Mouse (Mus musculus): ENCODE results near the gene Pramef6. TPM values are rescaled to one million over a fixed set of nuclear protein-coding genes. Genes with fewer than 3 reads are reported as not detected.

Pramef6 gene
- not detected for polyA plus RNA-seq (2014; fragmentation: Illumina TruSeq; extraction: RNeasy Lipid Tissue Mini Kit (QIAGEN cat#74804); ENCODE audit: low read depth, low replicate concordance)

DNA sequence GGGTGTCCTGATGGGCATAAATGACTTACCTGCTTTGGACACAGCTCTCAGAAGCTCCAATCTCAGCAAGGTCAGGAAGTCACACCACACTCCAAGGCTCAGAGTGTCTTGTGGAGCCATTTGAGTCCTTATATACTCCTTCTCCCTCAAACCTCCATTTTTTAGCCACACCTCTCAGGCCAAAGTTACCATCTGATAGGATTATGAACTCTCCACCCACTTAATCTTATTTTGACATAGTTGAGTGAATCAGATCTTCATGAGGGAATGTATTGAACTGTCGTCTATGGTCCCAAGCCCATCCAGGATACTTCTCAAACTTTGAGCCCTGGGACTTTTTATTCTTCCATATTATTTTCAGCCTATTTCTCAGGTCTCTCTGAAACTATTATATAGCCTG is at the start of gene Pramef6:
Pramef6 (minus strand) TSS at position 101 of the 400 bp plus-strand sequence.

DNA sequence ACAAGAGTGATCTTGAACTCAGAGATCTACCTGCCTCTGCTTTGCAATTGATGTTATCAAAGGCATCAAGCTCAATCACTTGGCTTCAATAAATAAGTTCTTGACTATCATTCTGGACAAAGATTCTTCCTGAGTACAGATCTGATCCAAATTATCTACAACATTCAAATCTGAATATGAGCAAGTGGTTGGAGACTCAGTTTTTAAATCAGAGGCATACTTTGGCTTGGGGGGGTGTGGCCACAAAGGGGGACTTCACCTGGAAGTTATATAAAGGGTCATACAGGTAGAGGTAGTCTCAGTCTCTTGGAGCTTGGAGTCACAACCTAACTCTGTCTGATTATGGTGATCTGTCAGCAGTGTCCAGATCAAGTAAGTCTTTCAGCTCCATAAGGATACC is 54.0 kb downstream of the Pramef6 start, which contains the start of gene Gm13103:
Gm13103 (plus strand) TSS at position 301 of the 400 bp plus-strand sequence.

Other genes starting within 250 kb of the Pramef6 start
- gene Gm13088, start 243.1 kb downstream of the Pramef6 start, polyA plus RNA-seq (2014; fragmentation: Illumina TruSeq; extraction: RNeasy Lipid Tissue Mini Kit (QIAGEN cat#74804); ENCODE audit: low read depth, low replicate concordance): not detected
- not detected for gene Gm13089, start 197.7 kb downstream of the Pramef6 start, polyA plus RNA-seq (2014; fragmentation: Illumina TruSeq; extraction: RNeasy Lipid Tissue Mini Kit (QIAGEN cat#74804); ENCODE audit: low read depth, low replicate concordance)
- not detected for gene Gm13078, start 180.9 kb downstream of the Pramef6 start, polyA plus RNA-seq (2014; fragmentation: Illumina TruSeq; extraction: RNeasy Lipid Tissue Mini Kit (QIAGEN cat#74804); ENCODE audit: low read depth, low replicate concordance)
- gene Gm13023, start 111.0 kb downstream of the Pramef6 start, polyA plus RNA-seq (2014; fragmentation: Illumina TruSeq; extraction: RNeasy Lipid Tissue Mini Kit (QIAGEN cat#74804); ENCODE audit: low read depth, low replicate concordance): not detected
- gene Gm13084, start 84.3 kb downstream of the Pramef6 start, polyA plus RNA-seq (2014; fragmentation: Illumina TruSeq; extraction: RNeasy Lipid Tissue Mini Kit (QIAGEN cat#74804); ENCODE audit: low read depth, low replicate concordance): not detected
- not detected for gene Gm13103, start 53.9 kb downstream of the Pramef6 start, polyA plus RNA-seq (2014; fragmentation: Illumina TruSeq; extraction: RNeasy Lipid Tissue Mini Kit (QIAGEN cat#74804); ENCODE audit: low read depth, low replicate concordance)
- gene Pramef25, start 50.6 kb upstream of the Pramef6 start, polyA plus RNA-seq (2014; fragmentation: Illumina TruSeq; extraction: RNeasy Lipid Tissue Mini Kit (QIAGEN cat#74804); ENCODE audit: low read depth, low replicate concordance): not detected
- not detected for gene Gm13101, start 66.6 kb upstream of the Pramef6 start, polyA plus RNA-seq (2014; fragmentation: Illumina TruSeq; extraction: RNeasy Lipid Tissue Mini Kit (QIAGEN cat#74804); ENCODE audit: low read depth, low replicate concordance)
- gene Pramef17, start 94.0 kb upstream of the Pramef6 start, polyA plus RNA-seq (2014; fragmentation: Illumina TruSeq; extraction: RNeasy Lipid Tissue Mini Kit (QIAGEN cat#74804); ENCODE audit: low read depth, low replicate concordance): not detected
- gene Pramel4, start 158.7 kb upstream of the Pramef6 start, polyA plus RNA-seq (2014; fragmentation: Illumina TruSeq; extraction: RNeasy Lipid Tissue Mini Kit (QIAGEN cat#74804); ENCODE audit: low read depth, low replicate concordance): not detected
- not detected for gene Gm13102, start 206.1 kb upstream of the Pramef6 start, polyA plus RNA-seq (2014; fragmentation: Illumina TruSeq; extraction: RNeasy Lipid Tissue Mini Kit (QIAGEN cat#74804); ENCODE audit: low read depth, low replicate concordance)

All from kidney, adult 10 weeks (tissue).